Mouse (Mus musculus): ENCODE measurements at regions not wholly inside any gene's neighbourhood (a gene's known extent, or its start where the extent isn't known, plus 50 kb on each side); places are given as distances from the start of the nearest gene placed in this dataset.
A peak's percentile ranks its signal among the peaks of the same experiment; 100 is the strongest.

DNA sequence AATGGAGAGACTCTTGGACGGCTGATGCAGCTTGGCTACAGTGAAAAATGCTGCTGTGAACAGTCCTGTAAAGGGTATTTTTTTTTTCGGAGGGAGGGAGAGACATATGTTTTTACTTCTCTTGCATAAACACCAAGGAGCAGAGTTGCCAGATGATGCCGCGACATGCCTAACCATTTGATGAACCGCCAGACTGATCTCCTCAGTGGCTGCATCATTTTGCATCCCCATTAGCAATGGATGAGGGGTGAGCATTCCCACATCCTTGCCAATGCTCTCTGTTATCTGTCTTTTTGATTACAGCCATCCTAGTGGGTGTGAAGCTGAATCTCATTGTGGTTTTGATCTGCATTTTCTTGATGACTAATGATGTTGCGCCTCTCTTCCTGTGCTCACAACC is 97.8 kb downstream of the Trim29 start:
- no peak for DNase-seq (ENCODE audit: extremely low read depth, low read depth, low spot score)
- 79% methylated on average over 6 of the region's 6 CpGs for WGBS
- Histone ChIP-seq H3K36me3 (ENCODE audit: control insufficient read depth, insufficient read depth, low read length) (no peaks in the 10 kb centered on the region), H3K9ac (ENCODE audit: low read depth, low read length) (no peak overlapping the region), H3K27me3 (ENCODE audit: control insufficient read depth, insufficient read depth, low read length) (no peaks in the 10 kb centered on the region), H3K4me3 (ENCODE audit: insufficient read depth, low read depth, low read length) (no peak overlapping the region), H3K27ac (replicated peaks; ENCODE audit: insufficient read depth, low read depth, low read length) (no peak overlapping the region), H3K4me1 (ENCODE audit: control insufficient read depth, insufficient read depth, low read length) (no peaks in the 10 kb centered on the region), H3K79me2 (ENCODE audit: control insufficient read depth, insufficient read depth, low read length) (no peaks in the 10 kb centered on the region)
- TF ChIP-seq POLR2A (IDR thresholded peaks at IDR 0.05; ENCODE audit: extremely low read depth, insufficient read depth, low read length) = no peak

GRCm38 (mm10) chr9:43412473-43412872 is 101.8 kb downstream of the Trim29 start:
- H3K4me3 ChIP-seq (ENCODE audit: insufficient read depth, low read depth, low read length) = no peak overlapping the region
- no peaks in the 10 kb centered on the region for H3K36me3 ChIP-seq (ENCODE audit: control insufficient read depth, insufficient read depth, low read length)
- WGBS = 83% methylated on average over 3 of the region's 3 CpGs
- no peaks in the 10 kb centered on the region for H3K4me1 ChIP-seq (ENCODE audit: control insufficient read depth, insufficient read depth, low read length)
- H3K79me2 ChIP-seq (ENCODE audit: control insufficient read depth, insufficient read depth, low read length) = no peaks in the 10 kb centered on the region
- TF ChIP-seq CTCF (IDR thresholded peaks at IDR 0.05; ENCODE audit: low read depth, low read length) (no peak), POLR2A (IDR thresholded peaks at IDR 0.05; ENCODE audit: extremely low read depth, insufficient read depth, low read length) (no peak)
- no peak for DNase-seq (ENCODE audit: extremely low read depth, low read depth, low spot score)
- H3K27me3 ChIP-seq (ENCODE audit: control insufficient read depth, insufficient read depth, low read length) = no peaks in the 10 kb centered on the region
- no peak overlapping the region for H3K27ac ChIP-seq (replicated peaks; ENCODE audit: insufficient read depth, low read depth, low read length)
- no peak overlapping the region for H3K9ac ChIP-seq (ENCODE audit: low read depth, low read length)

DNA sequence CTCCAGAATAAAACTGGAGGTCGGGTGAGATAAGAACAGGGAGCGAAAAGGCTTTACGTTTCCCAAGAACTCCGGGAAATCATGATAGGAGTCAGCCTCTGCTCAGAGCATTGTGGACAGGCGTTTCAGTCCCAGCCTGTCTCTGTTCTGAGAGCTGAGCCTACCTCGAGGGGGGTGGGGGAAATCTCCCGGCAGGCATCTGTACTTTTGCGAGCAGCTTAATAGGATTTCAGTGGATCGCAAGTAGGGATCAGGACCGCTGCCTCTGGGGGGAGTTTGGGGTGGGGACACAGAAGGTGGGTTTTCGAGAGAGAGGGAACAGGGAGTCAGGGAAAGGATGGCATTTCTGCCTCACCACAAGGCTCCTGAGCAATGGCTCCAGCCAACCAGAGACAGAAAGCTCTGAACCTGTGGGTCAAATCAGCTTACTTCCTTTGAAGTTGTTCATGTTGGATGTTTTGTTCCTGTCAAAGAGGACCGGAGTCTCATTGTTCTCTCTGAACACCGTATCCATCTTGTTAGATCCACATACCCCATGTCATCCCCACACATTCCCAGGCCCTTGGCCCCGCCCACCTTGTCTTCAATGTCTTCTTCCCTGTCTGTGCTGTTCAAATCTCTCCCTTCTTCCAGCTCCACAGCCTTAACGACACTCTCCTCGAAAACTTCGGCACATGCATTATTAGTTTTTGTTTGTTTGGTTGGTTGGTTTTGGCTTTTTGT is 109.5 kb downstream of the Trim29 start:
- Histone ChIP-seq H3K27me3 (ENCODE audit: control insufficient read depth, insufficient read depth, low read length) (peaks cover 6% of the 10 kb centered on the region; the same call in 1 of the 2 replicates), H3K36me3 (ENCODE audit: control insufficient read depth, insufficient read depth, low read length) (no peaks in the 10 kb centered on the region), H3K9ac (ENCODE audit: low read depth, low read length) (no peak overlapping the region), H3K27ac (replicated peaks; ENCODE audit: insufficient read depth, low read depth, low read length) (no peak overlapping the region), H3K4me1 (ENCODE audit: control insufficient read depth, insufficient read depth, low read length) (no peaks in the 10 kb centered on the region), H3K4me3 (ENCODE audit: insufficient read depth, low read depth, low read length) (no peak overlapping the region), H3K79me2 (ENCODE audit: control insufficient read depth, insufficient read depth, low read length) (no peaks in the 10 kb centered on the region)
- no peak for DNase-seq (ENCODE audit: extremely low read depth, low read depth, low spot score)
- TF ChIP-seq CTCF (IDR thresholded peaks at IDR 0.05; ENCODE audit: low read depth, low read length) (no peak), POLR2A (IDR thresholded peaks at IDR 0.05; ENCODE audit: extremely low read depth, insufficient read depth, low read length) (no peak)
- WGBS = 36% methylated on average over 17 of the region's 17 CpGs

- no peaks in the 10 kb centered on the region for H3K36me3 ChIP-seq (ENCODE audit: control insufficient read depth, insufficient read depth, low read length)
- TF ChIP-seq CTCF (IDR thresholded peaks at IDR 0.05; ENCODE audit: low read depth, low read length) (no peak), POLR2A (IDR thresholded peaks at IDR 0.05; ENCODE audit: extremely low read depth, insufficient read depth, low read length) (no peak)
- no peak overlapping the region for H3K27ac ChIP-seq (replicated peaks; ENCODE audit: insufficient read depth, low read depth, low read length)
- H3K9ac ChIP-seq (ENCODE audit: low read depth, low read length) = no peak overlapping the region
- H3K4me1 ChIP-seq (ENCODE audit: control insufficient read depth, insufficient read depth, low read length) = no peaks in the 10 kb centered on the region
- H3K4me3 ChIP-seq (ENCODE audit: insufficient read depth, low read depth, low read length) = no peak overlapping the region
- no peaks in the 10 kb centered on the region for H3K27me3 ChIP-seq (ENCODE audit: control insufficient read depth, insufficient read depth, low read length)
- WGBS = 74% methylated on average over 7 of the region's 7 CpGs
- no peaks in the 10 kb centered on the region for H3K79me2 ChIP-seq (ENCODE audit: control insufficient read depth, insufficient read depth, low read length)
- DNase-seq (ENCODE audit: extremely low read depth, low read depth, low spot score) = no peak
Measured at GRCm38 (mm10) chr9:43427007-43427406, 116.4 kb downstream of the Trim29 start.

GRCm38 (mm10) chr9:43433953-43434352 is 123.3 kb downstream of the Trim29 start:
- Histone ChIP-seq H3K79me2 (ENCODE audit: control insufficient read depth, insufficient read depth, low read length) (no peaks in the 10 kb centered on the region), H3K4me3 (ENCODE audit: insufficient read depth, low read depth, low read length) (no peak overlapping the region), H3K4me1 (ENCODE audit: control insufficient read depth, insufficient read depth, low read length) (peaks cover 8% of the 10 kb centered on the region), H3K27ac (replicated peaks; ENCODE audit: insufficient read depth, low read depth, low read length) (no peak overlapping the region), H3K27me3 (ENCODE audit: control insufficient read depth, insufficient read depth, low read length) (no peaks in the 10 kb centered on the region), H3K36me3 (ENCODE audit: control insufficient read depth, insufficient read depth, low read length) (no peaks in the 10 kb centered on the region), H3K9ac (ENCODE audit: low read depth, low read length) (no peak overlapping the region)
- peak; percentile 68 for DNase-seq (ENCODE audit: extremely low read depth, low read depth, low spot score)
- TF ChIP-seq CTCF (IDR thresholded peaks at IDR 0.05; ENCODE audit: low read depth, low read length) (no peak), POLR2A (IDR thresholded peaks at IDR 0.05; ENCODE audit: extremely low read depth, insufficient read depth, low read length) (no peak)
- 14% methylated on average over 3 of the region's 3 CpGs for WGBS

GRCm38 (mm10) chr9:43438476-43438875 is 127.8 kb downstream of the Trim29 start:
- H3K4me1 ChIP-seq (ENCODE audit: control insufficient read depth, insufficient read depth, low read length) = peaks cover 8% of the 10 kb centered on the region
- H3K9ac ChIP-seq (ENCODE audit: low read depth, low read length) = no peak overlapping the region
- no peak overlapping the region for H3K27ac ChIP-seq (replicated peaks; ENCODE audit: insufficient read depth, low read depth, low read length)
- DNase-seq (ENCODE audit: extremely low read depth, low read depth, low spot score) = no peak
- no peaks in the 10 kb centered on the region for H3K36me3 ChIP-seq (ENCODE audit: control insufficient read depth, insufficient read depth, low read length)
- H3K27me3 ChIP-seq (ENCODE audit: control insufficient read depth, insufficient read depth, low read length) = no peaks in the 10 kb centered on the region
- no peak overlapping the region for H3K4me3 ChIP-seq (ENCODE audit: insufficient read depth, low read depth, low read length)
- H3K79me2 ChIP-seq (ENCODE audit: control insufficient read depth, insufficient read depth, low read length) = no peaks in the 10 kb centered on the region
- WGBS = 88% methylated on average over 11 of the region's 11 CpGs
- no peak for TF ChIP-seq POLR2A (IDR thresholded peaks at IDR 0.05; ENCODE audit: extremely low read depth, insufficient read depth, low read length)
- TF ChIP-seq CTCF (IDR thresholded peaks at IDR 0.05; ENCODE audit: low read depth, low read length) = no peak
